Mouse (Mus musculus) intestine, embryonic 14.5 days (tissue): ENCODE measurements around the gene Bmper. TPM values are rescaled to one million over a fixed set of nuclear protein-coding genes. Genes with fewer than 3 reads are reported as not detected.

ENCODE experiments used
- ATAC-seq: fragments of 200-750 bp; cut with Nextera tagmentation; replicated peaks from 2 replicates; pipeline ENCODE4 v1.8.0; 2017; ENCODE audit warnings: low read depth, moderate number of reproducible peaks, moderate TSS enrichment, moderate library complexity; ENCODE audit not compliant: low FRiP score, low TSS enrichment
- DNase-seq: peaks from one replicate; pipeline ENCODE4 v3.0.0-alpha.2; 2018; ENCODE audit warnings: low spot score
- H3K27ac ChIP-seq: fragments of 300-500 bp; sonication (generic); 2 replicates; pipeline ENCODE4 v1.5.1; 2014; ENCODE audit warnings: low read depth, mild to moderate bottlenecking, control low read depth
- H3K27me3 ChIP-seq: fragments of 300-500 bp; sonication (generic); replicated peaks from 2 replicates; pipeline ENCODE4 v1.6.1; 2014; ENCODE audit warnings: low read length, control low read depth; ENCODE audit not compliant: control insufficient read depth, insufficient read depth
- H3K36me3 ChIP-seq: fragments of 300-500 bp; sonication (generic); 2 replicates; pipeline ENCODE4 v1.6.1; 2014; ENCODE audit warnings: low read length, control low read depth; ENCODE audit not compliant: control insufficient read depth, insufficient read depth
- H3K4me1 ChIP-seq: fragments of 300-500 bp; sonication (generic); replicated peaks from 2 replicates; pipeline ENCODE4 v1.6.1; 2014; ENCODE audit warnings: low read length, control low read depth, mixed read lengths; ENCODE audit not compliant: control insufficient read depth, insufficient read depth
- H3K4me2 ChIP-seq: fragments of 300-500 bp; sonication (generic); 2 replicates; pipeline ENCODE4 v1.6.1; 2014; ENCODE audit warnings: low read length
- H3K4me3 ChIP-seq: fragments of 300-500 bp; sonication (generic); 2 replicates; pipeline ENCODE4 v1.5.1; 2014; ENCODE audit warnings: low read depth, low read length, control low read depth, mixed read lengths
- H3K9ac ChIP-seq: fragments of 300-500 bp; sonication (generic); 2 replicates; pipeline ENCODE4 v1.6.1; 2014; ENCODE audit warnings: mild to moderate bottlenecking, low read length
- H3K9me3 ChIP-seq: fragments of 300-500 bp; sonication (generic); 2 replicates; pipeline ENCODE4 v1.6.1; 2016; ENCODE audit warnings: low read length, control low read depth; ENCODE audit not compliant: control insufficient read depth
- WGBS: fragments of 180-500 bp; shearing (Covaris S2); extraction: QIAGEN DNeasy Blood & Tissue Kit; methylation state at CpG from one replicate; pipeline ENCODE4 v1.1.7; 2014; 5-methylcytosine and 5-hydroxymethylcytosine counted together
- polyA plus RNA-seq: library from polyadenylated mRNA; unstranded; fragments of >200 nt; fragmentation: Nextera tagmentation; extraction: Ambion mirVana; gene quantifications from 2 replicates; pipeline ENCODE4 v1.2.1, GENCODE M21; 2014

Gene Bmper
- 12.7 and 13.2 TPM in 2 replicates for polyA plus RNA-seq

DNA sequence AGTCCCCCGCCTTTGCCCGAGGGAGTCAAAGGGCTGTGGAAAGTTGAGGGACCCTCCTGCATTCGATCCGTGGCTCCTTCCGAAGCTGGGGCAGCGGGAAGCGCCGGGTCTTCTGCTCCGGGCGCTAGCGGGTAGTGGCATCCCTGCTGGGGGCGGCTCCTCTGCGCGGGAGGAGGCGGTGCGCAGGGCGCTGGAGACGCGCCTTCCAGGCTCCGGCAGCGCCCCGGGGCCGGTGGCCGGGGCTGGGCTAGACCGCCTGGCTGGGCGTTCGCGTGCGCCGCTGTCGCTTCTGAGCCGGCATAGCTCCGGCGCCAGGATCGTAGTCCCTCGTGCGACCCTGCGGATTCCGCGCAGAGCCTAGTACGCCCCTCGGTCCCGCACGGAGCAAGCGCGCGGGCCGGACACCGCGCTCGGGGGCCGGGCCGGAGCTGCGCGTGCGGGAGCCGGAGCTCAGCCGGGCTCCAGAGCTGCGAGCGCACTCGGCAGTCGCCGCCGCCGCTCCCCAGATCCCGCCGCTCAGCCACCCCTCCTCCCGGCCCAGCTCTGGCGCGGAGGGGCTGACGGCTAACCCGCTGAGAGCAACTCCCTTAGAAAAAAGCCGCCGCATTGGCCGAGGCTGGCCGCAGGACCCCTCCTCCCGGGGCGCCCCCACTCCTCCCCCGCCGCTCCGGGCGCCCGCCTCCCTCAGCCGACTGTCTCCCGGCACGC lies at the start of gene Bmper:
Gene Bmper, plus strand, starts transcription at position 236 of the 708 bp plus-strand sequence.
- Histone ChIP-seq H3K27ac (peak within 1 kb of the TSS; percentile 77), H3K9me3 (no peaks in the 10 kb centered on the region), H3K4me1 (no peaks in the 10 kb centered on the region), H3K27me3 (peaks cover 29% of the 10 kb centered on the region), H3K9ac (peak within 1 kb of the TSS; percentile 71), H3K4me2 (peak within 1 kb of the TSS; percentile 89), H3K4me3 (peak within 1 kb of the TSS; percentile 62), H3K36me3 (no peaks in the 10 kb centered on the region)
- ATAC-seq (peak; percentile 78), DNase-seq (peak; percentile 86)
- under 1% methylated on average over 66 of the region's 86 CpGs for WGBS

GRCm38 (mm10) chr9:23177476-23177875 lies 45.4 kb upstream of the Bmper start:
- DNase-seq (no peak), ATAC-seq (no peak)
- no peak overlapping the region for H3K4me2 ChIP-seq
- H3K4me3 ChIP-seq = no peak overlapping the region
- no peaks in the 10 kb centered on the region for H3K36me3 ChIP-seq
- 91% methylated on average over 4 of the region's 4 CpGs for WGBS
- H3K9me3 ChIP-seq = no peaks in the 10 kb centered on the region
- no peak overlapping the region for H3K9ac ChIP-seq
- H3K27ac ChIP-seq = no peak overlapping the region
- no peaks in the 10 kb centered on the region for H3K4me1 ChIP-seq
- no peaks in the 10 kb centered on the region for H3K27me3 ChIP-seq

- ATAC-seq = no peak
- Histone ChIP-seq H3K9ac (no peak overlapping the region), H3K4me1 (no peaks in the 10 kb centered on the region; the same call in 1 of the 2 replicates), H3K27ac (no peak overlapping the region), H3K9me3 (no peaks in the 10 kb centered on the region), H3K4me3 (no peak overlapping the region), H3K27me3 (no peaks in the 10 kb centered on the region), H3K4me2 (no peak overlapping the region), H3K36me3 (no peaks in the 10 kb centered on the region)
- no peak for DNase-seq
- 62% methylated on average over 4 of the region's 4 CpGs for WGBS
Observed at GRCm38 (mm10) chr9:23187181-23187580, 35.7 kb upstream of the Bmper start.

DNA sequence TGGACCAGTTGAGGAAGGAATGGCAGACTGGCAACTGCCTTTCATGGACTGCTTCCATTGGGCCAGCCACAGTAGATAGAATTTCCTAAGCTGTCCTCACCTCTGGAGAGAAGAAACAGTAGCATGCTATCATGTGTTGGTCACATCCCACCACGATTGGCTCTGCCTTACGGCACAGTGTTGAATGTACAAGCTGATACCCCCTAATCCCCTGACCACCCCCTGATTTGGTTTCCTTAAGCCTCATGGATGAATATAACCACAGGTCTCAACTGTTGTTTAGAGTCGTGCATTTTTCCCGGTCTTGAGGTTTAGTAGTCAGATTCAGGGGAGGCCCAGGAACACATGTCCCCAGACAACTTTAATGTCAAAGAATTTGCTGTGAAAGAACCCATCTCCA lies 34.7 kb upstream of the Bmper start:
- WGBS = 83% methylated on average over 4 of the region's 4 CpGs

GRCm38 (mm10) chr9:23190950-23191349 lies 31.9 kb upstream of the Bmper start:
- Histone ChIP-seq H3K27me3 (no peaks in the 10 kb centered on the region), H3K4me2 (no peak overlapping the region), H3K4me3 (no peak overlapping the region), H3K36me3 (no peaks in the 10 kb centered on the region), H3K4me1 (no peaks in the 10 kb centered on the region; the same call in 1 of the 2 replicates), H3K27ac (no peak overlapping the region), H3K9me3 (no peaks in the 10 kb centered on the region), H3K9ac (no peak overlapping the region)
- DNase-seq = no peak
- ATAC-seq = no peak
- 27% methylated on average over 1 of the region's 1 CpGs for WGBS

More for the DNA sequence above, 34.7 kb upstream of the Bmper start:
- no peaks in the 10 kb centered on the region for H3K36me3 ChIP-seq
- DNase-seq = no peak
- H3K9ac ChIP-seq = no peak overlapping the region
- H3K9me3 ChIP-seq = no peaks in the 10 kb centered on the region
- no peak for ATAC-seq
- no peak overlapping the region for H3K27ac ChIP-seq
- no peak overlapping the region for H3K4me2 ChIP-seq
- H3K27me3 ChIP-seq = no peaks in the 10 kb centered on the region
- no peak overlapping the region for H3K4me3 ChIP-seq
- H3K4me1 ChIP-seq = no peaks in the 10 kb centered on the region; the same call in 1 of the 2 replicates

- H3K27ac ChIP-seq = no peak overlapping the region
- no peak overlapping the region for H3K9ac ChIP-seq
- WGBS = 32% methylated on average over 2 of the region's 2 CpGs
- no peak overlapping the region for H3K4me2 ChIP-seq
- H3K27me3 ChIP-seq = no peaks in the 10 kb centered on the region
- ATAC-seq (no peak), DNase-seq (no peak)
- H3K9me3 ChIP-seq = no peaks in the 10 kb centered on the region
- no peaks in the 10 kb centered on the region; the same call in 1 of the 2 replicates for H3K4me1 ChIP-seq
- H3K4me3 ChIP-seq = no peak overlapping the region
- H3K36me3 ChIP-seq = no peaks in the 10 kb centered on the region
Observed at GRCm38 (mm10) chr9:23191431-23191830, 31.4 kb upstream of the Bmper start.

DNA sequence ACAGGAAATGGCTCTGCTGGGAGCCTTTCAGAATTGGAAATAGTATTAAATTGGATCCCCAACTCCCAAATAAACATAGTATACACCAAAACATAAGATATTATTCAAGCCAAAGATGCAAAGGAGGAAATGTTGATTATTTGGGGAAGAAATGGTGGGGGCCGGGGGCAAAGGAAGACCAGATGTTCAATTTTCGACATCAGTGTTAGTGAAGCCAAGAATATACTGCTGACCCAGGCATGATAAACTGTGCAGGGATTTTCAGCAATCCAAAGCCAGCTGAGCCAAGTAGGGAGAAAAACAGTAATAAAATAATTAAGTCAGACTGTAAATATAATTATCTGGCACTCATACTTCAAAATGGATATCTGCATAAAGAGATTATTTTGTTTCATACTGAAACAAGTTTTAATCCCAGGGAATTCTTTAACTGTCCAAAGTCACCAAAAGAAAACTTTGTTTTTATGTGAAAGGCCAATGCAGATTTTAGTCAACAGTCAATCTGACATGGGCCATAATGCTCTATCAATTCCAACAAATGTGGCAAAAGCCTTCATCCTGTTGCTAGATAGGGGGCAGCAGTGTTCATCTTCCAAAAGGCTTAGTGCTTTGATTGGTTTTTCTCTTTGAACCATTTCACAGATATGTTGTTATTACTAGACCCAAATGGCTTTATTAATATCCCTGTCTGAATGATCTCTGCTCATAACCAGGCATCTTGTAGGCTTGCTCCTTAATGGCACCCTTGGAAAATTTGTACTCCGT lies 30.1 kb upstream of the Bmper start:
- Histone ChIP-seq H3K27ac (no peak overlapping the region), H3K36me3 (no peaks in the 10 kb centered on the region), H3K9ac (no peak overlapping the region), H3K4me1 (no peaks in the 10 kb centered on the region), H3K27me3 (no peaks in the 10 kb centered on the region), H3K4me3 (no peak overlapping the region), H3K4me2 (no peak overlapping the region), H3K9me3 (no peaks in the 10 kb centered on the region)
- WGBS = 66% methylated on average over 3 of the region's 3 CpGs
- ATAC-seq (no peak), DNase-seq (no peak)

GRCm38 (mm10) chr9:23198996-23199395 lies 23.9 kb upstream of the Bmper start:
- Histone ChIP-seq H3K9ac (no peak overlapping the region), H3K4me1 (no peaks in the 10 kb centered on the region; the same call in 1 of the 2 replicates), H3K4me2 (no peak overlapping the region), H3K4me3 (no peak overlapping the region), H3K27me3 (0 out of 2 replicates have a peak, but pooled peaks cover 5% of the 10 kb centered on the region), H3K36me3 (no peaks in the 10 kb centered on the region), H3K9me3 (no peaks in the 10 kb centered on the region), H3K27ac (no peak overlapping the region)
- DNase-seq (no peak), ATAC-seq (no peak)
- 95% methylated on average over 4 of the region's 4 CpGs for WGBS
